Mouse (Mus musculus) CH12.LX (cell line): Measurements from ENCODE around the gene Atxn7l1. TPM values are rescaled to one million over a fixed set of nuclear protein-coding genes. Genes with fewer than 3 reads are reported as not detected.

Source experiments
- DNase-seq: peaks from one replicate; pipeline ENCODE4 v3.0.0-alpha.2; 2013; ENCODE audit errors: extremely low read depth
- H3K27ac ChIP-seq: 2 replicates; pipeline ENCODE4 v1.5.1; 2012; ENCODE audit warnings: low read depth, mild to moderate bottlenecking, control low read depth, moderate library complexity; ENCODE audit not compliant: insufficient read depth
- H3K27me3 ChIP-seq: replicated peaks from 2 replicates; pipeline ENCODE3; 2012; ENCODE audit warnings: inconsistent platforms
- H3K36me3 ChIP-seq, 2 experiments: replicated peaks in 1 of 2; 2 replicates each; pipeline versions ENCODE3 to v1.6.1; 2012; ENCODE audit warnings: inconsistent platforms in 1 of 2, low read length in 1 of 2, mild to moderate bottlenecking in 1 of 2, mixed read lengths in 1 of 2, moderate library complexity in 1 of 2; ENCODE audit not compliant: control insufficient read depth in 1 of 2, insufficient read depth in 1 of 2
- H3K4me1 ChIP-seq, 2 experiments: 2 replicates each; pipeline ENCODE4 v1.6.1; 2012; ENCODE audit warnings: inconsistent platforms in 1 of 2, moderate library complexity in 1 of 2; ENCODE audit not compliant: insufficient read depth in 2 of 2, control insufficient read depth in 1 of 2
- H3K4me2 ChIP-seq: 2 replicates; pipeline ENCODE4 v1.6.1; 2012; ENCODE audit warnings: low read depth, mild to moderate bottlenecking, control low read depth; ENCODE audit not compliant: poor library complexity, insufficient read depth, severe bottlenecking
- H3K4me3 ChIP-seq, 3 experiments: fragments of 150-350 bp in 1 of 3; sonication (generic) in 1 of 3; replicated peaks in 1 of 3; 2 replicates each; pipeline versions ENCODE3 to v1.5.1; 2011 to 2012; ENCODE audit warnings: low read depth in 2 of 3, low read length in 2 of 3, mild to moderate bottlenecking in 2 of 3, moderate library complexity in 2 of 3, control low read depth in 1 of 3, improper control_type of control experiment in 1 of 3, inconsistent platforms in 1 of 3, mixed read lengths in 1 of 3; ENCODE audit not compliant: poor library complexity in 1 of 3
- H3K79me2 ChIP-seq: replicated peaks from 2 replicates; pipeline ENCODE4 v1.6.1; 2012; ENCODE audit warnings: mild to moderate bottlenecking, moderate library complexity; ENCODE audit not compliant: control insufficient read depth, poor library complexity, insufficient read depth, severe bottlenecking; ENCODE audit errors: extremely low read depth
- H3K9ac ChIP-seq: 2 replicates; pipeline ENCODE4 v1.6.1; 2012; ENCODE audit warnings: low read depth, mild to moderate bottlenecking, control low read depth, moderate library complexity; ENCODE audit not compliant: insufficient read depth
- H3K9me3 ChIP-seq: replicated peaks from 2 replicates; pipeline ENCODE3; 2012; ENCODE audit warnings: low read length, inconsistent platforms, mixed read lengths
- E2F4 ChIP-seq: IDR thresholded peaks from 2 replicates; pipeline ENCODE4 v1.6.1; 2011; ENCODE audit warnings: low read depth, low read length, improper control_type of control experiment; ENCODE audit not compliant: insufficient replicate concordance
- EP300 ChIP-seq: IDR thresholded peaks from 2 replicates; pipeline ENCODE4 v1.6.1; 2011; ENCODE audit warnings: low read length, improper control_type of control experiment
- ETS1 ChIP-seq: conservative IDR thresholded peaks from 2 replicates; pipeline ENCODE4 v1.6.1; 2012; ENCODE audit warnings: low read depth, mild to moderate bottlenecking, inconsistent platforms, low read length, improper control_type of control experiment, moderate library complexity
- JUN ChIP-seq: IDR thresholded peaks from 2 replicates; pipeline ENCODE4 v1.6.1; 2011; ENCODE audit warnings: low read depth, mild to moderate bottlenecking, low read length, improper control_type of control experiment, moderate library complexity; ENCODE audit not compliant: insufficient read depth
- KAT2A ChIP-seq: IDR thresholded peaks from 2 replicates; pipeline ENCODE4 v1.6.1; 2012; ENCODE audit warnings: low read length, improper control_type of control experiment, inconsistent platforms; ENCODE audit not compliant: insufficient replicate concordance
- MEF2A ChIP-seq: IDR thresholded peaks from 2 replicates; pipeline ENCODE4 v1.6.1; 2014; ENCODE audit warnings: low read depth, mild to moderate bottlenecking, inconsistent platforms, low read length, improper control_type of control experiment, borderline replicate concordance
- MXI1 ChIP-seq: IDR thresholded peaks from 2 replicates; pipeline ENCODE4 v1.6.1; 2011; ENCODE audit warnings: mild to moderate bottlenecking, low read depth, low read length, improper control_type of control experiment
- MYC ChIP-seq: IDR thresholded peaks from 2 replicates; pipeline ENCODE4 v1.6.1; 2011; ENCODE audit warnings: low read depth, mild to moderate bottlenecking, improper control_type of control experiment, low read length
- NELFE ChIP-seq: IDR thresholded peaks from 2 replicates; pipeline ENCODE4 v1.6.1; 2011; ENCODE audit warnings: low read depth, low read length, improper control_type of control experiment
- NRF1 ChIP-seq: IDR thresholded peaks from 2 replicates; pipeline ENCODE4 v1.6.1; 2014; ENCODE audit warnings: low read depth, mild to moderate bottlenecking, inconsistent platforms, low read length, improper control_type of control experiment, moderate library complexity
- POLR2A ChIP-seq: IDR thresholded peaks from 2 replicates; pipeline ENCODE4 v1.6.1; 2011; ENCODE audit warnings: low read depth, mild to moderate bottlenecking, improper control_type of control experiment, low read length
- RAD21 ChIP-seq: IDR thresholded peaks from 2 replicates; pipeline ENCODE4 v1.6.1; 2011; ENCODE audit warnings: low read depth, mild to moderate bottlenecking, low read length, improper control_type of control experiment, moderate library complexity
- SIN3A ChIP-seq: IDR thresholded peaks from 2 replicates; pipeline ENCODE4 v1.6.1; 2012; ENCODE audit warnings: low read length, improper control_type of control experiment, inconsistent platforms
- SMC3 ChIP-seq: IDR thresholded peaks from 2 replicates; pipeline ENCODE4 v1.6.1; 2011; ENCODE audit warnings: low read depth, low read length, improper control_type of control experiment
- TBP ChIP-seq: conservative IDR thresholded peaks from 2 replicates; pipeline ENCODE4 v1.6.1; 2011; ENCODE audit warnings: low read depth, low read length, improper control_type of control experiment
- TCF12 ChIP-seq: IDR thresholded peaks from 2 replicates; pipeline ENCODE4 v1.6.1; 2014; ENCODE audit warnings: low read depth, mild to moderate bottlenecking, inconsistent platforms, low read length, improper control_type of control experiment
- UBTF ChIP-seq: IDR thresholded peaks from 2 replicates; pipeline ENCODE4 v1.6.1; 2012; ENCODE audit warnings: low read depth, mild to moderate bottlenecking, inconsistent platforms, low read length, improper control_type of control experiment, moderate library complexity
- USF1 ChIP-seq: IDR thresholded peaks from 2 replicates; pipeline ENCODE4 v1.6.1; 2014; ENCODE audit warnings: low read depth, mild to moderate bottlenecking, inconsistent platforms, low read length, improper control_type of control experiment
- USF2 ChIP-seq: conservative IDR thresholded peaks from 2 replicates; pipeline ENCODE4 v1.6.1; 2011; ENCODE audit warnings: low read depth, low read length, improper control_type of control experiment
- ZC3H11A ChIP-seq: IDR thresholded peaks from 2 replicates; pipeline ENCODE4 v1.6.1; 2012; ENCODE audit warnings: low read depth, mild to moderate bottlenecking, inconsistent platforms, low read length, improper control_type of control experiment
- ZKSCAN1 ChIP-seq: IDR thresholded peaks from 2 replicates; pipeline ENCODE4 v1.6.1; 2012; ENCODE audit warnings: low read depth, inconsistent platforms, low read length, improper control_type of control experiment, borderline replicate concordance
- ZMIZ1 ChIP-seq: IDR thresholded peaks from 2 replicates; pipeline ENCODE4 v1.6.1; 2012; ENCODE audit warnings: low read depth, mild to moderate bottlenecking, inconsistent platforms, low read length, improper control_type of control experiment
- ZNF384 ChIP-seq: IDR thresholded peaks from 2 replicates; pipeline ENCODE4 v1.6.1; 2012; ENCODE audit warnings: low read depth, low read length, improper control_type of control experiment, inconsistent platforms
- dilution Hi-C: fragments of 300-500 bp; cut with MboI; formaldehyde crosslinking; loops from 2 replicates; pipeline ENCODE4 v1.14.3; 2020; ENCODE audit warnings: low sequenced_read_pairs; ENCODE audit not compliant: extremely low pct_unique_long_range_greater_than_20kb, extremely low pct_ligation_motif_present
- in situ Hi-C: fragments of 300-500 bp; cut with MboI; formaldehyde crosslinking; loops from 3 replicates; pipeline ENCODE4 v1.14.3; 2019; ENCODE audit warnings: low sequenced_read_pairs, low pct_ligation_motif_present, low pct_unique_long_range_greater_than_20kb, mixed read lengths
- polyA plus RNA-seq: library from polyadenylated mRNA; unstranded; fragments of >175 nt; gene quantifications from 2 replicates; pipeline ENCODE4 v1.2.1, GENCODE M21; 2012; ENCODE audit warnings: low read depth; ENCODE audit not compliant: insufficient read length
- total RNA-seq, 2 experiments: library from RNA; depleted of rRNA; stranded (reverse); fragments of 300-350 nt in 1 of 2; fragments of >200 nt in 1 of 2; gene quantifications; 2 replicates each; pipeline ENCODE4 v1.2.3; 2012 to 2014

The Atxn7l1 gene
- total and polyA plus RNA-seq, 3 experiments, result 8.6 to 55.7 (median 9.0) TPM

- DNase-seq, result no peak
- H3K4me2 ChIP-seq, result no peak overlapping the region
- TF ChIP-seq ZC3H11A (no peak), ETS1 (no peak), EP300 (no peak), UBTF (no peak), RAD21 (no peak), SMC3 (no peak), E2F4 (no peak), NELFE (no peak), JUN (no peak), SIN3A (no peak), TBP (no peak), MEF2A (no peak), KAT2A (no peak), NRF1 (no peak), ZKSCAN1 (no peak), ZNF384 (no peak), POLR2A (no peak), MYC (no peak), ZMIZ1 (no peak)
- H3K27ac ChIP-seq, result no peak overlapping the region
- no peak overlapping the region for H3K4me3 ChIP-seq
- H3K4me1 ChIP-seq, result peaks cover 7 to 41% of the 10 kb centered on the region in 2 experiments
- dilution Hi-C loops, result no loop called here
- H3K9me3 ChIP-seq, result peaks cover 3% of the 10 kb centered on the region
- peaks cover 10 to 74% of the 10 kb centered on the region in 2 experiments for H3K36me3 ChIP-seq
- H3K27me3 ChIP-seq, result no peaks in the 10 kb centered on the region
- H3K9ac ChIP-seq, result no peak overlapping the region
- peaks cover 27% of the 10 kb centered on the region for H3K79me2 ChIP-seq
- in situ Hi-C loops, result no loop called here
Observed at GRCm38 (mm10) chr12:33197287-33197686, 49.8 kb downstream of the Atxn7l1 start.

- no peak for DNase-seq
- Histone ChIP-seq H3K4me2 (no peak overlapping the region), H3K27me3 (no peaks in the 10 kb centered on the region), H3K4me1 (peaks cover 9 to 45% of the 10 kb centered on the region in 2 experiments), H3K4me3 (no peak overlapping the region), H3K9ac (no peak overlapping the region), H3K9me3 (peaks cover 3% of the 10 kb centered on the region), H3K36me3 (peaks cover 10 to 77% of the 10 kb centered on the region in 2 experiments), H3K79me2 (peaks cover 25% of the 10 kb centered on the region), H3K27ac (no peak overlapping the region)
- TF ChIP-seq TCF12 (no peak), MXI1 (no peak), USF2 (no peak), USF1 (no peak)
- in situ Hi-C loops (no loop called here), dilution Hi-C loops (no loop called here)
Observed at GRCm38 (mm10) chr12:33197746-33198145, 50.3 kb downstream of the Atxn7l1 start.
